Mouse (Mus musculus) bone marrow macrophage, adult 2 months (primary cell): Measurements from ENCODE around the gene Tdp2.

Experiments
- CTCF ChIP-seq: IDR thresholded peaks from 2 replicates; pipeline ENCODE4 v1.5.1; 2012; ENCODE audit warnings: low read depth, mild to moderate bottlenecking, low read length, moderate library complexity
- POLR2A ChIP-seq: IDR thresholded peaks from 2 replicates; pipeline ENCODE4 v1.6.1; 2012; ENCODE audit warnings: mild to moderate bottlenecking, low read depth, low read length, borderline replicate concordance

- no peak for TF ChIP-seq POLR2A
- TF ChIP-seq CTCF = no peak
Observed at GRCm38 (mm10) chr13:24781916-24782315, 49.6 kb upstream of the Tdp2 start.
